Mouse (Mus musculus) CH12.LX (cell line): ENCODE data around the gene Colgalt2. TPM values are rescaled to one million over a fixed set of nuclear protein-coding genes. Genes with fewer than 3 reads are reported as not detected.

Source experiments
- DNase-seq: peaks from one replicate; pipeline ENCODE4 v3.0.0-alpha.2; 2013; ENCODE audit errors: extremely low read depth
- H3K27ac ChIP-seq: 2 replicates; pipeline ENCODE4 v1.5.1; 2012; ENCODE audit warnings: low read depth, mild to moderate bottlenecking, control low read depth, moderate library complexity; ENCODE audit not compliant: insufficient read depth
- H3K27me3 ChIP-seq: replicated peaks from 2 replicates; pipeline ENCODE3; 2012; ENCODE audit warnings: inconsistent platforms
- H3K36me3 ChIP-seq, 2 experiments: replicated peaks in 1 of 2; 2 replicates each; pipeline versions ENCODE3 to v1.6.1; 2012; ENCODE audit warnings: inconsistent platforms in 1 of 2, low read length in 1 of 2, mild to moderate bottlenecking in 1 of 2, mixed read lengths in 1 of 2, moderate library complexity in 1 of 2; ENCODE audit not compliant: control insufficient read depth in 1 of 2, insufficient read depth in 1 of 2
- H3K4me1 ChIP-seq, 2 experiments: 2 replicates each; pipeline ENCODE4 v1.6.1; 2012; ENCODE audit warnings: inconsistent platforms in 1 of 2, moderate library complexity in 1 of 2; ENCODE audit not compliant: insufficient read depth in 2 of 2, control insufficient read depth in 1 of 2
- H3K4me2 ChIP-seq: 2 replicates; pipeline ENCODE4 v1.6.1; 2012; ENCODE audit warnings: low read depth, mild to moderate bottlenecking, control low read depth; ENCODE audit not compliant: poor library complexity, insufficient read depth, severe bottlenecking
- H3K4me3 ChIP-seq, 3 experiments: fragments of 150-350 bp in 1 of 3; sonication (generic) in 1 of 3; replicated peaks in 1 of 3; 2 replicates each; pipeline versions ENCODE3 to v1.5.1; 2011 to 2012; ENCODE audit warnings: low read depth in 2 of 3, low read length in 2 of 3, mild to moderate bottlenecking in 2 of 3, moderate library complexity in 2 of 3, control low read depth in 1 of 3, improper control_type of control experiment in 1 of 3, inconsistent platforms in 1 of 3, mixed read lengths in 1 of 3; ENCODE audit not compliant: poor library complexity in 1 of 3
- H3K79me2 ChIP-seq: replicated peaks from 2 replicates; pipeline ENCODE4 v1.6.1; 2012; ENCODE audit warnings: mild to moderate bottlenecking, moderate library complexity; ENCODE audit not compliant: control insufficient read depth, poor library complexity, insufficient read depth, severe bottlenecking; ENCODE audit errors: extremely low read depth
- H3K9ac ChIP-seq: 2 replicates; pipeline ENCODE4 v1.6.1; 2012; ENCODE audit warnings: low read depth, mild to moderate bottlenecking, control low read depth, moderate library complexity; ENCODE audit not compliant: insufficient read depth
- H3K9me3 ChIP-seq: replicated peaks from 2 replicates; pipeline ENCODE3; 2012; ENCODE audit warnings: low read length, inconsistent platforms, mixed read lengths
- BHLHE40 ChIP-seq: IDR thresholded peaks from 2 replicates; pipeline ENCODE4 v1.6.1; 2011; ENCODE audit warnings: mild to moderate bottlenecking, low read depth, low read length, improper control_type of control experiment
- CHD2 ChIP-seq: IDR thresholded peaks from 2 replicates; pipeline ENCODE4 v1.6.1; 2011; ENCODE audit warnings: low read length, improper control_type of control experiment
- CTCF ChIP-seq, 2 experiments: IDR thresholded peaks in 1 of 2; conservative IDR thresholded peaks in 1 of 2; 2 replicates each; pipeline ENCODE4 v1.5.1; 2011 to 2012; ENCODE audit warnings: low read depth in 2 of 2, low read length in 2 of 2, improper control_type of control experiment in 1 of 2, inconsistent platforms in 1 of 2, mild to moderate bottlenecking in 1 of 2, moderate library complexity in 1 of 2
- ETS1 ChIP-seq: conservative IDR thresholded peaks from 2 replicates; pipeline ENCODE4 v1.6.1; 2012; ENCODE audit warnings: low read depth, mild to moderate bottlenecking, inconsistent platforms, low read length, improper control_type of control experiment, moderate library complexity
- GABPA ChIP-seq: IDR thresholded peaks from 2 replicates; pipeline ENCODE4 v1.6.1; 2012; ENCODE audit warnings: low read depth, low read length, improper control_type of control experiment, inconsistent platforms; ENCODE audit not compliant: insufficient replicate concordance
- HCFC1 ChIP-seq: IDR thresholded peaks from 2 replicates; pipeline ENCODE4 v1.6.1; 2012; ENCODE audit warnings: low read depth, mild to moderate bottlenecking, inconsistent platforms, low read length, improper control_type of control experiment
- IRF4 ChIP-seq: IDR thresholded peaks from 2 replicates; pipeline ENCODE4 v1.6.1; 2014; ENCODE audit warnings: low read depth, mild to moderate bottlenecking, inconsistent platforms, low read length, improper control_type of control experiment
- JUND ChIP-seq: conservative IDR thresholded peaks from 2 replicates; pipeline ENCODE4 v1.6.1; 2011; ENCODE audit warnings: low read depth, low read length, improper control_type of control experiment
- KAT2A ChIP-seq: IDR thresholded peaks from 2 replicates; pipeline ENCODE4 v1.6.1; 2012; ENCODE audit warnings: low read length, improper control_type of control experiment, inconsistent platforms; ENCODE audit not compliant: insufficient replicate concordance
- MAX ChIP-seq: IDR thresholded peaks from 2 replicates; pipeline ENCODE4 v1.6.1; 2011; ENCODE audit warnings: low read length, improper control_type of control experiment
- MAZ ChIP-seq: IDR thresholded peaks from 2 replicates; pipeline ENCODE4 v1.6.1; 2012; ENCODE audit warnings: low read depth, mild to moderate bottlenecking, inconsistent platforms, low read length, improper control_type of control experiment, moderate library complexity
- MEF2A ChIP-seq: IDR thresholded peaks from 2 replicates; pipeline ENCODE4 v1.6.1; 2014; ENCODE audit warnings: low read depth, mild to moderate bottlenecking, inconsistent platforms, low read length, improper control_type of control experiment, borderline replicate concordance
- MXI1 ChIP-seq: IDR thresholded peaks from 2 replicates; pipeline ENCODE4 v1.6.1; 2011; ENCODE audit warnings: mild to moderate bottlenecking, low read depth, low read length, improper control_type of control experiment
- MYC ChIP-seq: IDR thresholded peaks from 2 replicates; pipeline ENCODE4 v1.6.1; 2011; ENCODE audit warnings: low read depth, mild to moderate bottlenecking, improper control_type of control experiment, low read length
- PAX5 ChIP-seq: IDR thresholded peaks from 2 replicates; pipeline ENCODE4 v1.6.1; 2012; ENCODE audit warnings: low read length, inconsistent platforms, mixed read lengths
- POLR2A ChIP-seq: IDR thresholded peaks from 2 replicates; pipeline ENCODE4 v1.6.1; 2011; ENCODE audit warnings: low read depth, mild to moderate bottlenecking, improper control_type of control experiment, low read length
- POLR2AphosphoS2 ChIP-seq: IDR thresholded peaks from 2 replicates; pipeline ENCODE4 v1.6.1; 2011; ENCODE audit warnings: low read depth, low read length, improper control_type of control experiment
- RAD21 ChIP-seq: IDR thresholded peaks from 2 replicates; pipeline ENCODE4 v1.6.1; 2011; ENCODE audit warnings: low read depth, mild to moderate bottlenecking, low read length, improper control_type of control experiment, moderate library complexity
- SIN3A ChIP-seq: IDR thresholded peaks from 2 replicates; pipeline ENCODE4 v1.6.1; 2012; ENCODE audit warnings: low read length, improper control_type of control experiment, inconsistent platforms
- TBP ChIP-seq: conservative IDR thresholded peaks from 2 replicates; pipeline ENCODE4 v1.6.1; 2011; ENCODE audit warnings: low read depth, low read length, improper control_type of control experiment
- TCF12 ChIP-seq: IDR thresholded peaks from 2 replicates; pipeline ENCODE4 v1.6.1; 2014; ENCODE audit warnings: low read depth, mild to moderate bottlenecking, inconsistent platforms, low read length, improper control_type of control experiment
- UBTF ChIP-seq: IDR thresholded peaks from 2 replicates; pipeline ENCODE4 v1.6.1; 2012; ENCODE audit warnings: low read depth, mild to moderate bottlenecking, inconsistent platforms, low read length, improper control_type of control experiment, moderate library complexity
- USF1 ChIP-seq: IDR thresholded peaks from 2 replicates; pipeline ENCODE4 v1.6.1; 2014; ENCODE audit warnings: low read depth, mild to moderate bottlenecking, inconsistent platforms, low read length, improper control_type of control experiment
- USF2 ChIP-seq: conservative IDR thresholded peaks from 2 replicates; pipeline ENCODE4 v1.6.1; 2011; ENCODE audit warnings: low read depth, low read length, improper control_type of control experiment
- dilution Hi-C: fragments of 300-500 bp; cut with MboI; formaldehyde crosslinking; loops from 2 replicates; pipeline ENCODE4 v1.14.3; 2020; ENCODE audit warnings: low sequenced_read_pairs; ENCODE audit not compliant: extremely low pct_unique_long_range_greater_than_20kb, extremely low pct_ligation_motif_present
- in situ Hi-C: fragments of 300-500 bp; cut with MboI; formaldehyde crosslinking; loops from 3 replicates; pipeline ENCODE4 v1.14.3; 2019; ENCODE audit warnings: low sequenced_read_pairs, low pct_ligation_motif_present, low pct_unique_long_range_greater_than_20kb, mixed read lengths
- polyA plus RNA-seq: library from polyadenylated mRNA; unstranded; fragments of >175 nt; gene quantifications from 2 replicates; pipeline ENCODE4 v1.2.1, GENCODE M21; 2012; ENCODE audit warnings: low read depth; ENCODE audit not compliant: insufficient read length
- total RNA-seq, 2 experiments: library from RNA; depleted of rRNA; stranded (reverse); fragments of 300-350 nt in 1 of 2; fragments of >200 nt in 1 of 2; gene quantifications; 2 replicates each; pipeline ENCODE4 v1.2.3; 2012 to 2014

The Colgalt2 gene
- total and polyA plus RNA-seq, 3 experiments = not detected

DNA sequence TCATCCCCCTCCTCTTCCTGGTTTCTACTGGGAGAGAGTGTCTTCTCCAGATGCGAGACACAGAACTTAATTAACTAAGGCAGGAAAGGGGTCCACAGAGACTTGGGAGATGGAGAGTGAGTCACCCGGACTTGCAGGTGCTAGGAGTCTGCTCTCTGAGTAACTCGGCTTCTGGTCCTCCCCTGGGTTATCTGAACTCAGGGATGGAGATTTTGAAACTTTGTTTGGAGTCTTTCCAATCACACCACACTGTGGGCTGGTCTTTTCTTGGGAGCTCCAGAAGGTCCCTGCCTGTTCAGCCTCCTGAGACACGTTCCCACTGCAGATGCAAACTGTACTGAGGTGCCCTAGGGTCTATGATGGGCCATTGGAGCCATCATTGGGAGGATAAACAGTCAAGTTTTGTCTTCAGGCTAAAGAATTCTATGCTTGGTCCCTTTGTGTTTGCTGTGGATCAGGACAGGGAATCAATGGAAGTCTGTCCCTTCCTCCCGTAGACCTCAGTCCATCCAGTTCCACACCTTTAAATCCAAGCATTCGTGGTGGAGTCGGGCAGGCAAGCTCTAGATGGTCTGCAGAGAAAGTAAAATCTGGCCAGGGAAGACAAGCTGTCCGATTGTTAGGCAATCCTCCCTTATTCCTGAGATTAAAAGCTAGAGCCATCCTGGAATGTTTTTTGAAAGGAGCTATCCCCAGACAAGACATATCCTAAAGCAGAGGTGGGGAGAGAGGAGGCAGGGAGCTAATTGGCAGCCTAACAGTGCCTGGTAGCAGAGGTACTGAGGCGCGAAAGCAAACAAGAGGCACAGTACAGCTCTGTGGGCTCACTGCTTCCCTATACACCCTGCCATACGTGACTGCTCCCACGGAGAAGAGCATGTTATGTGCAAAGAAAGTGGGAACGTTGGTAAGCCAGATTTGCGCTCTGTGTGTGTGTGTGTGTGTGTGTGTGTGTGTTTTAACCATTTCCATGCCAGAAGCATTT, 1.2 kb downstream of the Colgalt2 start:
- in situ Hi-C loops (no loop called here), dilution Hi-C loops (no loop called here)
- Histone ChIP-seq H3K4me3 (no peak overlapping the region), H3K4me1 (no peaks in the 10 kb centered on the region), H3K9ac (no peak overlapping the region), H3K27ac (no peak overlapping the region), H3K36me3 (no peaks in the 10 kb centered on the region), H3K4me2 (no peak overlapping the region), H3K27me3 (no peaks in the 10 kb centered on the region), H3K79me2 (no peaks in the 10 kb centered on the region), H3K9me3 (peaks cover 15% of the 10 kb centered on the region)
- DNase-seq = no peak
- no peak for TF ChIP-seq HCFC1
- TF ChIP-seq KAT2A = no peak
- no peak for TF ChIP-seq CHD2
- no peak for TF ChIP-seq GABPA
- TF ChIP-seq MEF2A = no peak
- TF ChIP-seq JUND = no peak
- no peak for TF ChIP-seq MAX
- no peak for TF ChIP-seq SIN3A
- no peak for TF ChIP-seq IRF4
- TF ChIP-seq TCF12 = no peak
- TF ChIP-seq ETS1 = no peak
- no peak for TF ChIP-seq BHLHE40
- no peak for TF ChIP-seq TBP
- no peak for TF ChIP-seq USF2

DNA sequence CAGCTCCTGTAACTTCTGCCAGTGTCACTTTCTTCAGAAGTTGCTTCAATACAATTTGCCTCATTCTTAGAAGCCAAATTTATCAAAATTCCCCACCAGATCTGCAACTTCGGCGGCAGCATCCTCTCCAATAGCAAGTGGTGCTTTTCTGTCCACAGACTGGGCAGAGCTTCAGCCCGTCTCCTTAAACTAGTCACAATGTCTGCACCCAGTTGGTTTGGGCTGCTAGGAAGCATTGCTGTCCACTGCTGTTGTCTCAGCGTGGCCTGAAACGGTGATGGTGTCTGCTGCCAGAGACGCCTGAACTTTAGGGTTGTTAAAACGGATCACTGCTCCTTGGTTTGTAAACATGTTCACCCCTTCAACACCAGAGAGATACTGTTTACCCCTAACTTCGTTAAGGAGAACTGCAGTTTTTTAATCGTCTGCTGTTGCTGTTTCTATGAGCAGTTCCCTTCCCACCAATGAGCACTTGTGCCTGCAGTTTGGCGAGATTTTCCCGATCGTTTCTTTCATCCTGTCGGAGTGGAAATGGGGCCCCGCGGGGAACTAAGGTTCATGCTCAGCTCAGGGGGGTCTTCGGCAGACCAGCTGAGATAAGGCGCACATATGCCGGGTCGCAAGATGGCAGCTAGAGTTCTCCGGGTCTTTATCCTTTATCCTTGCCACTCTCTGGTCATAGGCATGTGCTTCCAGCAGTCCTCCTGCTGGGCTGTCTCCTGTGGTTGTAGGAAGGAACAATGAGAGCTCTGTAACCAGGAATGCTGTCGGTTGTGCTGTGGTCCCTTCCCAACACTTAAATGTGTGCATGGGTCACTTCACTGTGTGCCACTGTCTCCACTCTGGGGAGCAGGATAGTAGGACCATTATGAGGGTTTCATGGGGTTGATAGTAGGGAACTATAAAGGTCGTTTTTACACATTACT, 7.7 kb downstream of the Colgalt2 start:
- dilution Hi-C loops (no loop called here), in situ Hi-C loops (no loop called here)
- TF ChIP-seq USF1 (no peak), TBP (no peak), MAZ (no peak), CTCF (conservative IDR thresholded peaks at IDR 0.05 in 1 of 2, IDR thresholded peaks at IDR 0.05 in 1 of 2; ENCODE audit: low read depth in 2 of 2, low read length in 2 of 2) (no peak), PAX5 (no peak), TCF12 (no peak), UBTF (no peak), KAT2A (no peak), MYC (no peak), SIN3A (no peak), POLR2AphosphoS2 (no peak), MXI1 (no peak), RAD21 (no peak), POLR2A (no peak)
- Histone ChIP-seq H3K4me3 (no peak overlapping the region), H3K9ac (no peak overlapping the region), H3K4me2 (no peak overlapping the region), H3K79me2 (no peaks in the 10 kb centered on the region), H3K9me3 (peaks cover 3% of the 10 kb centered on the region), H3K36me3 (no peaks in the 10 kb centered on the region), H3K4me1 (no peaks in the 10 kb centered on the region), H3K27me3 (no peaks in the 10 kb centered on the region), H3K27ac (no peak overlapping the region)
- DNase-seq = no peak
